Mouse (Mus musculus) MEL (cell line): ENCODE measurements around the gene Erbin. TPM values are rescaled to one million over a fixed set of nuclear protein-coding genes. Genes with fewer than 3 reads are reported as not detected.

Experiments used
- DNase-seq: peaks from one replicate; pipeline ENCODE4 v3.0.0; 2011; ENCODE audit warnings: low read depth, low spot score
- H3K27ac ChIP-seq: 2 replicates; pipeline ENCODE4 v1.5.1; 2012; ENCODE audit warnings: low read depth, mild to moderate bottlenecking, control low read depth, low read length, moderate library complexity; ENCODE audit not compliant: control insufficient read depth
- H3K27me3 ChIP-seq, 2 experiments: fragments of 150-350 bp in 1 of 2; sonication (generic) in 1 of 2; 2 replicates each; pipeline ENCODE4 v1.6.1; 2012; ENCODE audit warnings: low read length in 2 of 2, mild to moderate bottlenecking in 2 of 2, improper control_type of control experiment in 1 of 2, moderate library complexity in 1 of 2; ENCODE audit not compliant: insufficient read depth in 2 of 2, control insufficient read depth in 1 of 2
- H3K36me3 ChIP-seq, 2 experiments: 2 replicates each; pipeline ENCODE4 v1.6.1; 2012 to 2014; ENCODE audit warnings: low read length in 2 of 2, improper control_type of control experiment in 1 of 2, inconsistent platforms in 1 of 2, mild to moderate bottlenecking in 1 of 2; ENCODE audit not compliant: insufficient read depth in 2 of 2, control insufficient read depth in 1 of 2
- H3K4me1 ChIP-seq, 2 experiments: fragments of 150-350 bp in 1 of 2; sonication (generic) in 1 of 2; 2 replicates each; pipeline ENCODE4 v1.6.1; 2012; ENCODE audit warnings: low read length in 2 of 2, improper control_type of control experiment in 1 of 2, mild to moderate bottlenecking in 1 of 2; ENCODE audit not compliant: insufficient read depth in 2 of 2, control insufficient read depth in 1 of 2
- H3K4me3 ChIP-seq, 2 experiments: fragments of 150-350 bp in 1 of 2; sonication (generic) in 1 of 2; 2 replicates each; pipeline ENCODE4 v1.5.1; 2012; ENCODE audit warnings: low read depth in 2 of 2, low read length in 2 of 2, mild to moderate bottlenecking in 2 of 2, moderate library complexity in 2 of 2, control low read depth in 1 of 2, improper control_type of control experiment in 1 of 2; ENCODE audit not compliant: control insufficient read depth in 1 of 2, insufficient read depth in 1 of 2
- H3K79me2 ChIP-seq: 2 replicates; pipeline ENCODE4 v1.6.1; 2012; ENCODE audit warnings: mild to moderate bottlenecking, low read length, moderate library complexity; ENCODE audit not compliant: control insufficient read depth, poor library complexity, insufficient read depth
- H3K9ac ChIP-seq: 2 replicates; pipeline ENCODE4 v1.6.1; 2012; ENCODE audit warnings: low read depth, mild to moderate bottlenecking, control low read depth, low read length, moderate library complexity; ENCODE audit not compliant: control insufficient read depth, poor library complexity, severe bottlenecking
- H3K9me3 ChIP-seq: fragments of 150-350 bp; sonication (generic); replicated peaks from 2 replicates; pipeline ENCODE4 v1.6.1; 2012; ENCODE audit warnings: mild to moderate bottlenecking, low read length, improper control_type of control experiment, moderate library complexity; ENCODE audit not compliant: insufficient read depth
- BHLHE40 ChIP-seq: IDR thresholded peaks from 2 replicates; pipeline ENCODE4 v1.6.1; 2012; ENCODE audit warnings: low read depth, mild to moderate bottlenecking, inconsistent platforms, low read length, improper control_type of control experiment, borderline replicate concordance
- CTCF ChIP-seq, 3 experiments: IDR thresholded peaks in 2 of 3; conservative IDR thresholded peaks in 1 of 3; 2 replicates each; pipeline ENCODE4 v1.5.1; 2011 to 2012; ENCODE audit warnings: low read length in 3 of 3, low read depth in 2 of 3, mild to moderate bottlenecking in 2 of 3, improper control_type of control experiment in 1 of 3, inconsistent platforms in 1 of 3, mixed read lengths in 1 of 3, moderate library complexity in 1 of 3; ENCODE audit not compliant: control insufficient read depth in 1 of 3, insufficient read depth in 1 of 3, poor library complexity in 1 of 3, severe bottlenecking in 1 of 3
- E2F4 ChIP-seq: IDR thresholded peaks from 2 replicates; pipeline ENCODE4 v1.6.1; 2011; ENCODE audit warnings: low read depth, low read length, improper control_type of control experiment, borderline replicate concordance
- ELF1 ChIP-seq: IDR thresholded peaks from 2 replicates; pipeline ENCODE4 v1.6.1; 2014; ENCODE audit warnings: low read depth, mild to moderate bottlenecking, inconsistent platforms, low read length, improper control_type of control experiment, moderate library complexity
- EP300 ChIP-seq, 2 experiments: IDR thresholded peaks; 2 replicates each; pipeline ENCODE4 v1.6.1; 2011; ENCODE audit warnings: improper control_type of control experiment in 2 of 2, low read length in 2 of 2, low read depth in 1 of 2, mild to moderate bottlenecking in 1 of 2
- ETS1 ChIP-seq: IDR thresholded peaks from 2 replicates; pipeline ENCODE4 v1.6.1; 2012; ENCODE audit warnings: low read depth, mild to moderate bottlenecking, inconsistent platforms, low read length, improper control_type of control experiment, moderate library complexity
- GABPA ChIP-seq: IDR thresholded peaks from 2 replicates; pipeline ENCODE4 v1.6.1; 2012; ENCODE audit warnings: low read depth, mild to moderate bottlenecking, inconsistent platforms, low read length, improper control_type of control experiment, moderate library complexity
- GATA1 ChIP-seq: IDR thresholded peaks from 2 replicates; pipeline ENCODE4 v1.6.1; 2011; ENCODE audit warnings: low read depth, low read length, improper control_type of control experiment
- HCFC1 ChIP-seq: IDR thresholded peaks from 2 replicates; pipeline ENCODE4 v1.6.1; 2012; ENCODE audit warnings: low read depth, mild to moderate bottlenecking, inconsistent platforms, low read length, improper control_type of control experiment, moderate library complexity
- JUND ChIP-seq: IDR thresholded peaks from 2 replicates; pipeline ENCODE4 v1.6.1; 2011; ENCODE audit warnings: low read depth, mild to moderate bottlenecking, improper control_type of control experiment, low read length
- MAFK ChIP-seq: IDR thresholded peaks from 2 replicates; pipeline ENCODE4 v1.6.1; 2011; ENCODE audit warnings: low read depth, mild to moderate bottlenecking, low read length, improper control_type of control experiment, borderline replicate concordance
- MAX ChIP-seq: IDR thresholded peaks from 2 replicates; pipeline ENCODE4 v1.6.1; 2011; ENCODE audit warnings: low read length, improper control_type of control experiment
- MAZ ChIP-seq: IDR thresholded peaks from 2 replicates; pipeline ENCODE4 v1.6.1; 2012; ENCODE audit warnings: low read depth, mild to moderate bottlenecking, inconsistent platforms, low read length, improper control_type of control experiment
- MEF2A ChIP-seq: IDR thresholded peaks from 2 replicates; pipeline ENCODE4 v1.6.1; 2014; ENCODE audit warnings: low read depth, mild to moderate bottlenecking, inconsistent platforms, low read length, improper control_type of control experiment; ENCODE audit not compliant: poor library complexity, insufficient replicate concordance, severe bottlenecking; ENCODE audit errors: extremely low read depth
- MXI1 ChIP-seq: IDR thresholded peaks from 2 replicates; pipeline ENCODE4 v1.6.1; 2011; ENCODE audit warnings: mild to moderate bottlenecking, low read depth, low read length, improper control_type of control experiment
- MYB ChIP-seq: IDR thresholded peaks from 2 replicates; pipeline ENCODE4 v1.6.1; 2011; ENCODE audit warnings: mild to moderate bottlenecking, low read depth, low read length, improper control_type of control experiment
- MYC ChIP-seq: IDR thresholded peaks from 2 replicates; pipeline ENCODE4 v1.6.1; 2011; ENCODE audit warnings: low read depth, mild to moderate bottlenecking, low read length, improper control_type of control experiment, moderate library complexity
- NELFE ChIP-seq: IDR thresholded peaks from 2 replicates; pipeline ENCODE4 v1.6.1; 2011; ENCODE audit warnings: low read depth, low read length, improper control_type of control experiment
- NRF1 ChIP-seq: IDR thresholded peaks from 2 replicates; pipeline ENCODE4 v1.6.1; 2014; ENCODE audit warnings: low read depth, mild to moderate bottlenecking, inconsistent platforms, low read length, improper control_type of control experiment, moderate library complexity; ENCODE audit not compliant: poor library complexity, insufficient read depth, severe bottlenecking
- POLR2A ChIP-seq, 2 experiments: IDR thresholded peaks; 2 replicates each; pipeline ENCODE4 v1.6.1; 2011 to 2012; ENCODE audit warnings: low read length in 2 of 2, mild to moderate bottlenecking in 2 of 2, control low read depth in 1 of 2, improper control_type of control experiment in 1 of 2, low read depth in 1 of 2, moderate library complexity in 1 of 2; ENCODE audit not compliant: control insufficient read depth in 1 of 2, insufficient read depth in 1 of 2, poor library complexity in 1 of 2
- POLR2AphosphoS2 ChIP-seq: IDR thresholded peaks from 2 replicates; pipeline ENCODE4 v1.6.1; 2011; ENCODE audit warnings: low read length, improper control_type of control experiment
- POLR2AphosphoS5 ChIP-seq: IDR thresholded peaks from 2 replicates; pipeline ENCODE4 v1.6.1; 2012; ENCODE audit warnings: low read depth, borderline replicate concordance, mild to moderate bottlenecking, inconsistent platforms, low read length, moderate library complexity, mixed read lengths
- RAD21 ChIP-seq: IDR thresholded peaks from 2 replicates; pipeline ENCODE4 v1.6.1; 2011; ENCODE audit warnings: mild to moderate bottlenecking, low read depth, low read length, improper control_type of control experiment
- RCOR1 ChIP-seq: IDR thresholded peaks from 2 replicates; pipeline ENCODE4 v1.6.1; 2012; ENCODE audit warnings: low read depth, mild to moderate bottlenecking, inconsistent platforms, low read length, improper control_type of control experiment
- SMC3 ChIP-seq: IDR thresholded peaks from 2 replicates; pipeline ENCODE4 v1.6.1; 2011; ENCODE audit warnings: low read depth, low read length, improper control_type of control experiment
- TAL1 ChIP-seq: IDR thresholded peaks from 2 replicates; pipeline ENCODE4 v1.6.1; 2012; ENCODE audit warnings: mild to moderate bottlenecking, inconsistent platforms, low read length, moderate library complexity, mixed read lengths
- TBP ChIP-seq: IDR thresholded peaks from 2 replicates; pipeline ENCODE4 v1.8.0; 2011; ENCODE audit warnings: low read depth, low read length, improper control_type of control experiment
- TCF12 ChIP-seq: IDR thresholded peaks from 2 replicates; pipeline ENCODE4 v1.6.1; 2014; ENCODE audit warnings: low read depth, mild to moderate bottlenecking, inconsistent platforms, low read length, improper control_type of control experiment, moderate library complexity
- UBTF ChIP-seq: IDR thresholded peaks from 2 replicates; pipeline ENCODE4 v1.6.1; 2012; ENCODE audit warnings: low read depth, mild to moderate bottlenecking, inconsistent platforms, low read length, improper control_type of control experiment, moderate library complexity, borderline replicate concordance; ENCODE audit not compliant: insufficient read depth
- USF1 ChIP-seq: IDR thresholded peaks from 2 replicates; pipeline ENCODE4 v1.6.1; 2014; ENCODE audit warnings: low read depth, mild to moderate bottlenecking, inconsistent platforms, low read length, improper control_type of control experiment, moderate library complexity
- USF2 ChIP-seq, 2 experiments: IDR thresholded peaks; 2 replicates each; pipeline ENCODE4 v1.6.1; 2011 to 2012; ENCODE audit warnings: improper control_type of control experiment in 2 of 2, low read length in 2 of 2, borderline replicate concordance in 1 of 2, inconsistent platforms in 1 of 2, low read depth in 1 of 2, mild to moderate bottlenecking in 1 of 2; ENCODE audit not compliant: insufficient read depth in 1 of 2
- ZC3H11A ChIP-seq: IDR thresholded peaks from 2 replicates; pipeline ENCODE4 v1.6.1; 2012; ENCODE audit warnings: low read depth, mild to moderate bottlenecking, inconsistent platforms, low read length, improper control_type of control experiment
- ZKSCAN1 ChIP-seq: IDR thresholded peaks from 2 replicates; pipeline ENCODE4 v1.6.1; 2012; ENCODE audit warnings: low read depth, mild to moderate bottlenecking, inconsistent platforms, low read length, improper control_type of control experiment, moderate library complexity
- ZMIZ1 ChIP-seq: IDR thresholded peaks from 2 replicates; pipeline ENCODE4 v1.6.1; 2012; ENCODE audit warnings: low read depth, mild to moderate bottlenecking, inconsistent platforms, low read length, improper control_type of control experiment, moderate library complexity
- ZNF384 ChIP-seq: IDR thresholded peaks from 2 replicates; pipeline ENCODE4 v1.6.1; 2012; ENCODE audit warnings: low read depth, mild to moderate bottlenecking, inconsistent platforms, low read length, improper control_type of control experiment
- polyA plus RNA-seq, 2 experiments: library from polyadenylated mRNA; stranded (reverse) in 1 of 2; unstranded in 1 of 2; fragments of >175 nt in 1 of 2; fragments of >200 nt in 1 of 2; gene quantifications; 2 replicates each; pipeline versions ENCODE4 v1.2.1 to v1.2.4; 2012; ENCODE audit warnings: low replicate concordance in 2 of 2, low read depth in 1 of 2; ENCODE audit not compliant: insufficient read length in 2 of 2, insufficient read depth in 1 of 2, missing spikeins in 1 of 2
- total RNA-seq: library from RNA; depleted of rRNA; stranded (reverse); fragments of 300-350 nt; gene quantifications from 2 replicates; pipeline ENCODE4 v1.2.3, GENCODE M21; 2012

The Erbin gene
- total and polyA plus RNA-seq, 3 experiments, result 15.2 to 18.6 TPM; not detected in 1

DNA sequence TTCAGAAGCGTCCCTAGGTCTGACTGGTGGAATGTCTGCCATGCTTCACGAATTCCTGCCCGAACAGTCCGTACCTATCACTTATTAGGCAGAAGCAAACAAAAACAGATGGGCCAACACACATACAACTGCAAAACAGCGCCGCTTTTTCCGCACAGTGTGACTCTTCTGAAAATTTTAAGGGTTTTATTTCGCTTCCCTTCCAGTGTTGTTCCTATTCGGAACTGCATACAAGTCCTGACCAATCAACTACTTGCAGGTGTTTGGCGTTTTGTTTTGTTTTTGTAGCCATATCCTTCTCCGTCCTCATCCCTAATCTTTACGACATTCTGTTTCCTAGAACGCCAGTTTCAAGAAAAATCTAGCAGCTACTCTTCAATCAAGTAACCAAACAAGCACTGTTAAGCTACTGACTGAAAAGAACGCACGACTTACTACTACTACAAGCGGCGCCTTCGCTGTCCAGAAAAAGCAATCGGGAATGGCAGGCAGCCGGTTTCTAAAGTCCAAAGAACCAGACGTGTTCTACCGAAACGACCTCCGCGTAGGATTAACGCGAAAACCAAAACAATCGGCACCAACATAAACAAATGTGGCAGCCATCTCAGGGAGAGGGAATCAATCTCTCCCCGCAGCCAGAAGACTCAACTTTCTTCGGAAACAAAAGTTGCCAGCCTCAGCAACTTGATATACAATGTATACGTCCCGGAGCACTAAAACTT lies 919 bp downstream of the Erbin start:
- H3K36me3 ChIP-seq, result peaks cover 0 to 11% of the 10 kb centered on the region in 2 experiments; a peak in 2 of 4 replicates
- H3K27me3 ChIP-seq, result no peaks in the 10 kb centered on the region
- peaks cover 0 to 17% of the 10 kb centered on the region in 2 experiments; a peak in 2 of 4 replicates for H3K4me1 ChIP-seq
- peaks cover 39% of the 10 kb centered on the region for H3K79me2 ChIP-seq
- peak overlapping the region; percentile 78 for H3K27ac ChIP-seq
- H3K9me3 ChIP-seq, result no peaks in the 10 kb centered on the region
- H3K9ac ChIP-seq, result peak overlapping the region; percentile 93
- peak overlapping the region; percentile 73 to 97 for H3K4me3 ChIP-seq
- DNase-seq, result peak; percentile 83
- TF ChIP-seq POLR2AphosphoS2, result no peak
- 0 out of 2 replicates have a peak, but pooled peaks have one; percentile 45 for TF ChIP-seq ETS1
- no peak for TF ChIP-seq TAL1
- TF ChIP-seq HCFC1, result peak; percentile 50
- TF ChIP-seq RCOR1, result peak; percentile 37; the same call in 1 of the 2 replicates
- no peak for TF ChIP-seq RAD21
- peak; percentile 31; the same call in 1 of the 2 replicates for TF ChIP-seq TBP
- TF ChIP-seq JUND, result no peak
- no peak for TF ChIP-seq ZC3H11A
- TF ChIP-seq UBTF, result no peak
- 0 out of 2 replicates have a peak, but pooled peaks have one; percentile 57 for TF ChIP-seq ZKSCAN1
- no peak for TF ChIP-seq POLR2A (IDR thresholded peaks at IDR 0.05; ENCODE audit: control insufficient read depth in 1 of 2, insufficient read depth in 1 of 2, low read depth in 1 of 2, low read length in 2 of 2, poor library complexity in 1 of 2)
- peak; percentile 87 for TF ChIP-seq MXI1
- no peak for TF ChIP-seq NRF1
- no peak for TF ChIP-seq SMC3
- TF ChIP-seq USF2 (IDR thresholded peaks at IDR 0.05; ENCODE audit: borderline replicate concordance in 1 of 2, insufficient read depth in 1 of 2, low read depth in 1 of 2, low read length in 2 of 2), result no peak
- no peak for TF ChIP-seq MYB
- no peak for TF ChIP-seq BHLHE40
- no peak for TF ChIP-seq TCF12
- TF ChIP-seq NELFE, result peak; percentile 29; the same call in 1 of the 2 replicates
- TF ChIP-seq ELF1, result no peak
- TF ChIP-seq MAZ, result no peak
- TF ChIP-seq ZNF384, result no peak
- TF ChIP-seq MAFK, result 0 out of 2 replicates have a peak, but pooled peaks have one; percentile 35
- TF ChIP-seq MEF2A, result no peak
- TF ChIP-seq ZMIZ1, result peak; percentile 40; the same call in 1 of the 2 replicates
- TF ChIP-seq MYC, result 0 out of 2 replicates have a peak, but pooled peaks have one; percentile 7
- TF ChIP-seq GABPA, result no peak
- no peak for TF ChIP-seq USF1
- no peak for TF ChIP-seq E2F4
- peak in 1 of 3 experiments; percentile 18; a peak in 1 of 6 replicates for TF ChIP-seq CTCF (IDR thresholded peaks at IDR 0.05 in 2 of 3, conservative IDR thresholded peaks at IDR 0.05 in 1 of 3; ENCODE audit: control insufficient read depth in 1 of 3, insufficient read depth in 1 of 3, low read depth in 2 of 3, low read length in 3 of 3, poor library complexity in 1 of 3, severe bottlenecking in 1 of 3)
- TF ChIP-seq GATA1, result no peak
- 0 out of 4 replicates have a peak, but pooled peaks of 1 of the 2 experiments have one; percentile 27 for TF ChIP-seq EP300 (IDR thresholded peaks at IDR 0.05; ENCODE audit: low read depth in 1 of 2, low read length in 2 of 2)
- no peak; the same call in 1 of the 2 replicates for TF ChIP-seq MAX
- no peak for TF ChIP-seq POLR2AphosphoS5
